Mouse (Mus musculus) liver, postnatal 0 days (tissue): ENCODE results near the gene Gm45140. TPM values are rescaled to one million over a fixed set of nuclear protein-coding genes. Genes with fewer than 3 reads are reported as not detected.
A peak's percentile ranks its signal among the peaks of the same experiment; 100 is the strongest.

Experiments
- ATAC-seq: fragments of 200-750 bp; cut with Nextera tagmentation; 2 replicates; pipeline ENCODE4 v1.8.0; 2017; ENCODE audit warnings: mild to moderate bottlenecking, moderate library complexity
- DNase-seq: peaks from one replicate; pipeline ENCODE4 v3.0.0-alpha.2; 2016
- H3K27ac ChIP-seq: fragments of 300-500 bp; sonication (generic); 2 replicates; pipeline ENCODE4 v1.5.1; 2014; ENCODE audit warnings: antibody characterized with exemption, moderate library complexity, mild to moderate bottlenecking, low read depth
- H3K27me3 ChIP-seq: fragments of 300-500 bp; sonication (generic); 2 replicates; pipeline ENCODE4 v1.6.1; 2014; ENCODE audit warnings: low read length, control low read depth, mixed read lengths; ENCODE audit not compliant: insufficient read depth
- H3K36me3 ChIP-seq: fragments of 300-500 bp; sonication (generic); replicated peaks from 2 replicates; pipeline ENCODE4 v1.6.1; 2014; ENCODE audit warnings: mild to moderate bottlenecking, control low read depth, low read length, moderate library complexity, mixed read lengths; ENCODE audit not compliant: insufficient read depth
- H3K4me1 ChIP-seq: fragments of 300-500 bp; sonication (generic); 2 replicates; pipeline ENCODE4 v1.6.1; 2014; ENCODE audit warnings: antibody characterized with exemption, mild to moderate bottlenecking, control low read depth; ENCODE audit not compliant: insufficient read depth
- H3K4me2 ChIP-seq: fragments of 300-500 bp; sonication (generic); 2 replicates; pipeline ENCODE4 v1.6.1; 2014; ENCODE audit warnings: low read depth, mild to moderate bottlenecking, low read length, moderate library complexity, mixed read lengths
- H3K4me3 ChIP-seq: fragments of 300-500 bp; sonication (generic); 2 replicates; pipeline ENCODE4 v1.5.1; 2014; ENCODE audit warnings: low read depth, low read length
- H3K9ac ChIP-seq: fragments of 300-500 bp; sonication (generic); replicated peaks from 2 replicates; pipeline ENCODE4 v1.6.1; 2014; ENCODE audit warnings: mild to moderate bottlenecking, moderate library complexity
- H3K9me3 ChIP-seq: fragments of 300-500 bp; sonication (generic); 2 replicates; pipeline ENCODE4 v1.6.1; 2016; ENCODE audit warnings: mild to moderate bottlenecking, control low read depth, low read length, mixed read lengths
- CTCF ChIP-seq: sonication (generic); IDR thresholded peaks from 2 replicates; pipeline ENCODE4 v1.5.1; 2016; ENCODE audit warnings: antibody characterized with exemption, low read depth
- EP300 ChIP-seq: IDR thresholded peaks from 2 replicates; pipeline ENCODE4 v1.6.1; 2016; ENCODE audit warnings: antibody characterized with exemption, low read depth, mild to moderate bottlenecking
- WGBS: fragments of 180-500 bp; shearing (Covaris S2); extraction: QIAGEN DNeasy Blood & Tissue Kit; methylation state at CpG from one replicate; pipeline ENCODE4 v1.1.7; 2014; ENCODE audit not compliant: insufficient replicate concordance; 5-methylcytosine and 5-hydroxymethylcytosine counted together
- polyA plus RNA-seq: library from polyadenylated mRNA; unstranded; fragments of >200 nt; fragmentation: Nextera tagmentation; extraction: Ambion mirVana; gene quantifications from 2 replicates; pipeline ENCODE4 v1.2.1, GENCODE M21; 2015

The Gm45140 gene
- polyA plus RNA-seq, 1 experiment from 2014 or later = 2.8 TPM

GRCm38 (mm10) chr6:87788266-87788895, 47.2 kb downstream of the Gm45140 start:
- TF ChIP-seq CTCF (no peak), EP300 (no peak)
- Histone ChIP-seq H3K4me3 (no peak overlapping the region), H3K27me3 (no peaks in the 10 kb centered on the region), H3K9me3 (no peaks in the 10 kb centered on the region), H3K9ac (no peak overlapping the region), H3K4me2 (no peak overlapping the region), H3K36me3 (peaks cover 30% of the 10 kb centered on the region), H3K27ac (peak overlapping the region; percentile 92), H3K4me1 (peaks cover 49% of the 10 kb centered on the region)
- WGBS = 89% methylated on average over 9 of the region's 9 CpGs
- ATAC-seq (no peak), DNase-seq (no peak)

- no peak for TF ChIP-seq EP300
- TF ChIP-seq CTCF = no peak
- Histone ChIP-seq H3K9me3 (no peaks in the 10 kb centered on the region), H3K27me3 (no peaks in the 10 kb centered on the region), H3K9ac (no peak overlapping the region), H3K4me1 (peaks cover 49% of the 10 kb centered on the region), H3K4me2 (no peak overlapping the region), H3K27ac (no peak overlapping the region), H3K36me3 (peaks cover 20% of the 10 kb centered on the region), H3K4me3 (no peak overlapping the region)
- DNase-seq = peak; percentile 21
- WGBS = 73% methylated on average over 6 of the region's 6 CpGs
- no peak for ATAC-seq
Measured at GRCm38 (mm10) chr6:87787108-87787890, 48.3 kb downstream of the Gm45140 start.

- TF ChIP-seq EP300 = no peak
- no peak for TF ChIP-seq CTCF
- no peak overlapping the region for H3K4me2 ChIP-seq
- H3K4me1 ChIP-seq = peaks cover 45% of the 10 kb centered on the region
- no peak overlapping the region for H3K27ac ChIP-seq
- no peak overlapping the region for H3K4me3 ChIP-seq
- H3K9me3 ChIP-seq = no peaks in the 10 kb centered on the region
- H3K9ac ChIP-seq = no peak overlapping the region
- 69% methylated on average over 5 of the region's 5 CpGs for WGBS
- H3K36me3 ChIP-seq = peaks cover 14% of the 10 kb centered on the region
- no peak for DNase-seq
- no peaks in the 10 kb centered on the region for H3K27me3 ChIP-seq
- ATAC-seq = no peak
Measured at GRCm38 (mm10) chr6:87786621-87787020, 49.0 kb downstream of the Gm45140 start.

DNA sequence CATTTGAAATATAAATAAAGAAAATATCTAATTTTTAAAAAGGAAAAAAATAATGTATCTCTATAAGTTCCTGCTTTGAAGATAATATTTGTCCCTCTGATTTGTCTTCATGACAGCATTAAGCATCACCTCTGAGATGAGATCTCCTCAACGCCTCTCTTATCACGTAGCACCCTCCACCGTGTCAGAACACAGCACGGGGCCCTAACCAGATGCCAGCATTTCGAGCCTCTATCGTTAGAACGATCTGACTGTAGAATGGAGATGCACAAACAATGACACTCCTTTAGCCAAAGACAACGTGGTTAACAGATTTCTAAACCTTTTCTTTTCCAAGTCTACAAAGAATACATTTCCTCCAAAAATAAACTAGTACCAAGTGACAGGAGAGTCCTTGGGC, 51.6 kb downstream of the Gm45140 start:
- Histone ChIP-seq H3K4me3 (no peak overlapping the region), H3K27me3 (no peaks in the 10 kb centered on the region), H3K36me3 (no peaks in the 10 kb centered on the region), H3K9ac (no peak overlapping the region), H3K4me1 (peaks cover 19% of the 10 kb centered on the region), H3K9me3 (no peaks in the 10 kb centered on the region), H3K27ac (no peak overlapping the region), H3K4me2 (no peak overlapping the region)
- no peak for ATAC-seq
- WGBS = 45% methylated on average over 8 of the region's 8 CpGs
- no peak for DNase-seq
- TF ChIP-seq EP300 (no peak), CTCF (no peak)

DNA sequence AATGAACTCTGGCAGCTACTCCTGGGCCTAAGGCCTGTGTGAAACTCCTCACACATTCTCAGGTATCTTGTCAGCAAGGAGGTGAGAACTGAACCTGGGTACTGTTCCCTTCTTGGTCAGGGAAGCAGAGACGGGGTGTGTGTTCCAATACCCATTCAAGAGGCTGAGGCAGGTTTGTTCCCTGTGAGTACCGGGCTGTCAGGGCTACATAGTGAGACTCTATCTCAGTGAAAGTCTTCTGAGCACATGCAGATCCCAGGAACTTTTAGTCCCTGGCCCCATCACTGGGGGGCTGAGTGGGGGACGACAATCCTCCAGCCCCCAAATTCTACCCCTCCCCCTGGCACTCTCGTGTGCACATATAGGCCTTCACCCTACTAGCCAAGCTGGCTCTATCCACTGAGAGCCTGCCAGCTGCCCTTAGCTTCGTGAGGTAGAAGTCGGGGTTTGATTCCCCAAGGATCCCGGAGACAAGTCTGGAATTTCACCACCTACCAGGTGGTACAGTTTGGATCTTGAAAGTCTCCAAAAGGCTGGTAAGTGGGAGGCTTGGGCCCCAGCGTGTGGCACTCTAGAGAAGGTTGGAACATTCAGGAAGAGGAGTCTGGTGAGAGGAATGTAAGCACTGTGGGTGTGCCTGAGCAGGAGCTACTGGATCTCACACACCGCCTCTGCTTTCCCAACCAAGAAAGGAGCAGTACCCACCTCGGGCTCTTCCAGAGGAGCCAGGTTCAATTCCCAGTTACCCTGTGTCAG, 54.9 kb downstream of the Gm45140 start:
- Histone ChIP-seq H3K9ac (no peak overlapping the region), H3K4me2 (no peak overlapping the region), H3K9me3 (no peaks in the 10 kb centered on the region), H3K4me1 (peaks cover 24% of the 10 kb centered on the region), H3K27ac (no peak overlapping the region), H3K27me3 (no peaks in the 10 kb centered on the region), H3K4me3 (no peak overlapping the region), H3K36me3 (no peaks in the 10 kb centered on the region)
- WGBS = 80% methylated on average over 10 of the region's 10 CpGs
- no peak for TF ChIP-seq EP300
- no peak for TF ChIP-seq CTCF
- DNase-seq (no peak), ATAC-seq (no peak)
